Mouse (Mus musculus): ENCODE measurements around the gene Cfap58.

The Cfap58 gene

DNA sequence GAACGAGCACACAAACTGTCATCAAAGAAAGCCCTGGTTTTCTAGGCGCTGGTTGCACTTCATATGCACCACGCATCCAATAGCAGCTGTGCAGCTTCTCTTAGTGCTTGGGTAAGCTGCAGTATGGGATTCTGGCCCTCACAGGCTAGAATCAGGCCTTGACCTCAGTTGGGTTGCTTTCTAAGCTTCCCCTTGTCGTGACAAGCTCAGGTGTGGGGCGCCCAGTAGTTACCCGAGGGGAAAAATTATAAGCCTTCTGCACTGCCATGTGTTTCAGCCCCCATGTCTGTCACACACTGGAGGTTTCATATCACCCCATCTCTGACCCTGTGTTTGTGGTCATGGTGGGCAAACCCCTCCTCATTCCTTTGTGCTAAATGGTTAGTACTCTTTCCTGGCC lies 42.0 kb downstream of the Cfap58 start:
- no peak for DNase-seq (ENCODE audit: low spot score)

DNA sequence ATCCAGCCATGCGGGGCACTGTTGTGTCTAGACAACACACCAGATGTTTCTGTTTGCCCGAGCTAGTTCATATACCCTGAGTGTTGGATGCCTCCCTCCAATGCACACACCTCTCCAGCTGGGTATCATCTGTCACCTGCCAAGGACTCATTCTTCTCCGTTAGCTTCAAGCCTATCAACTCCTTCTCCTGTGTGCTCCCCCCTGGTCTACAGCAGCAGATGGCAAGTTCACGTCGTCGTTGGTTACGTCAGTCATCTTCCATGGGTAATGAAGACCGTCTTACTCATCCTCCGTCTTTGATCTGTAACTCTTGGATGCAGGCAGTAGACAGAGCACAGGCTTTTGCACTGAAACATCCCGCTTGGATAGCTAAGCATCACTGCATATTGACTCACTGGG lies 42.8 kb downstream of the Cfap58 start:
- no peak for DNase-seq (ENCODE audit: low spot score)

DNA sequence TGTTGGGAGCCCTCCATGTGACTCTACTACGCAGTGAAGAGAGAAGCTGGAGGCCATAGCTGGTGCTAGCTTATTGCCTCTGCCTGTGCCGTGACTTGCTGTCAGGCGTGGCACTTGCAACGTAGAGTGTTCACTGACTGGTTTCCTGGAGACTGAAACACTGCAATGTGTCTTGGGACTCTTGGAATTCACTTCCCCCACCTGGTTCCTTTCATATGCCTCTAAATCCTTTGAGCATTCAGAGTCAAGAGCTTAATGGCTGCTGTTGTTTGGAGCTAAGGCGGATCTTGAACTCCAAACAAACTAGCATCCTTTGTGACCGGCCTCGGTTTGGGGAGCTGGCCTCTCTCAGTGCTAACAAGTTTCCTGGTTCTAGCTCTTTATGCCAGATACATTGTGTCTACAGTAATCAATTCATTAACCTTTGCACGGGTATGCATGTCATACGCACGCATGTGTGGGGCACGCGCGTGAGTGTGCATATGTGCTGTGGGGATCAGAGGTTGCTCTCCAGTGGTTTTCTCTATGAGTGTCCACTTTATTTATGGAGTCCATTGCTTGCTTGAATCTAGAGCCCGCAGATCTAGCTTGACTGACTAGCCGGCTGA lies 48.2 kb downstream of the Cfap58 start:
- no peak for DNase-seq (ENCODE audit: low spot score)

DNA sequence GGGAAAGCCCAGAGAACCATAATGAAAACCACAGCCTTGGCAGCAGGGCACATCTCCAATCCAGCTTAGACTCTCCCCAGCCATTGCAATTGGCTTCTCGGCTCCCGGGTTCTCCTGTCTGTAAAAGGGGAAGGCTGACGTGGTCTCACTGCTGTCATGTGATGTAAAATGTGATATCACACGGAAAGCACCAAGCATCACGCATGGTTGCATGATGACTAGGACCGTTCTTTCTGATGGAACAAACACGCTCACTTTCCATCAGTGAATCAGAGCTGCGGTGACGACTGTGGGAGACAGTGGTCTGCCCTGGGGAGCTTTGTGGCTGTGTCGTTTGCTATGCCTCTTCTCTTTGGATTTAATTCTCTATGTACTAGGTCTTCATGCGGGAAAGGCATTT lies 50.5 kb downstream of the Cfap58 start:
- no peak for DNase-seq (ENCODE audit: low spot score)

DNA sequence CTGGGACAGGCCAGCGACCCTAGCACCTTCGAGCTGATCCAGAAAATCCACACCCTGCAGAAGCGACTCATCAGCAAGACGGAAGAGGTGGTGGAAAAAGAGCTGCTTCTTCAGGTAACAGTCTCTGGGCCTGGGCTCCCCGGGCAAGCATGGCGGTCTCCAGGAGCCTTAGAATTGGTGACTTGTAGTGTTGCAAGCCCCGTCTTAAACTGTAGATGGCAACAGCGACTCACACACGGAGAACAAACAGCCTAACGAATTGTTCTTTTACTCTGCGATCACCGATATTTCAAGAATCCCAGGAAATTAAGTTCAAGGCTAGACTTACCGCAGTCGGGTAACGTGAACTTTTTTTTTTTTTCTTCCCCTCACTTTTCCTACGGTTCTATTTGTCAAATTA lies 51.0 kb downstream of the Cfap58 start:
- DNase-seq (ENCODE audit: low spot score) = peak; percentile 10

DNA sequence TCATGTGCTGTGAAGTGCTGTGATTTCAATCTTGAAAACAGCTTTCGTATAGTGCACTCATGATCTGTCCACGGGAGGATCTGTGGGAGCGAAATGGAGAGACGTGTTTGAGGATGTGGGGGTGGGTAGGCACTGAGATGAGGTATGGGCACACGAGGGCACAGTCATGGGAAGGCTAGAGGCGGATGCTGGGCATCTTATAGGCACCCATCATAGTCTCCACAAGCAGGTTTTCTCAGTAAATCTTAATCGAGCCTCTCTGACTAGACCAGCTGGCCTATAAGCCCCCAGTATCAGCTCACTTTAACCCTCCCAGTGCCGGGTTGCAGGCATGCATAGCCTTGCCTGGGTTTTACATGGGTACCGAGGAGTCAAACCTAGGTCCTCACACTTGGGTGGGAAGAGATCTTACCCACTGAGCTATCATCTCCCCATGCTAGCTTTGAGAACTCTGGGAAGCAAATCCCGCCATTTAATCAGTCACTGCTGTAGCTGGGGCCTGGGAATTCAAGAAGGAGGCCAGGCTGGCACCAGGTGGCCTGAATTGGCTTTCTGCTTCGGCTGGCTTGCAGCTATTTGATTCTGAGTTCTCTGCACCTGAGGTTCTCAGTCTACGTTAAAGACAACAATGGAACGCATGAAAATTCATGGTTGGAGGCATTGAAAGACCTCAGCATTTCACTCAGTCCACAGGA lies 51.6 kb downstream of the Cfap58 start:
- DNase-seq (ENCODE audit: low spot score) = no peak

DNA sequence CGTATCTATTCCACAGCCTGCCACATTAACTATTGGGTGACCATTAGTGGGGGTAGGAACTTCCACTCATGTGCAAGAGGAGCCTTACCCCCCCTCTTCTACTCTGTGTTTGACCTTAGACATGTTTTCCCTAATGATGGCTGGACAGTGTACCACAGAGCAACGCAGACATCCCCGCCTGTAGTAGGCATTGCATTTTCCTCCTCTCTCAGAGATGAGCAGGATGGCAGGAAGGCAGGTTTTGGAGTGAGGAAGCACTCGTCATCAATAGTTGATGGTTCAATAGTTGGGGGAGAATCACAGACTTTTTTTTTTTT lies 52.1 kb downstream of the Cfap58 start:
- no peak for DNase-seq (ENCODE audit: low spot score)

DNA sequence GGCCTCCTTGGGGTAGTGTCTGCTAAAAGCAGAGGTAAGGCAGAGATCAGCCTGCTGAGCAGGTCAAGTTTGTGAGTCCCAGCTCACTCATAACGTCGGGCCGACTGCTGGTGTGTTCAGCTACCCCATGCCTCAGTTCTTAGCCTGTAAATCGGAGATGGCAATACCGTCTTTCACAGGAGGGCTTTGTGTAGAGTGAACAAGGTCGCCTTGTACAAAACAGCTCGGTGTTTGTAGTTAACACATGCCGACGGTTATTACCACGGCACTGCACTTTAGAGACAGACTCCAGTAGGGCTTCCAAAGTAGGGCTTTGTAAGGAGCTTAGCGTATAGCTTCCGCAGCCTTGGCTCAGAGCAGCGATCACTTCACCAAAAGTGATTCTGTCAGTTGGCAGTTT lies 63.8 kb downstream of the Cfap58 start:
- DNase-seq (ENCODE audit: low spot score) = no peak

DNA sequence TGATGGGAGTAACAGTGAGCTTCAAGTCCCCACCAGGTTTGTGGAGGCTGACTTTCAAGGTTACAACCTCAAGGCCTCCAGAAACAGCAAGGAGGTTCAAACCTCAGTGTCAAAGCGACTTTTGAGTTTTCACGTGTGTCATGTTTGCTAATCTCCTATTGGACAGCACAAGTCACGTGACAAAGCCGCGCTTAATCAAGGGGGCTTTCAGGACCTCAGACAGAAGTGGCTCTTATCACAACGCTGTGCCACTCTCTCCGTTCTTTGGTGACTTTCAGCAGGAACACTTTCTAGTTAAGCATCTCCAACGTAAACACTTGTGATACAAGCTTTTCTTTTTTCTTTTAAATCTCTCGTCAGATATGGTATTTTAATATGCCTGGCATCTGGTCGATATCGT lies 64.3 kb downstream of the Cfap58 start:
- DNase-seq (ENCODE audit: low spot score) = no peak

DNA sequence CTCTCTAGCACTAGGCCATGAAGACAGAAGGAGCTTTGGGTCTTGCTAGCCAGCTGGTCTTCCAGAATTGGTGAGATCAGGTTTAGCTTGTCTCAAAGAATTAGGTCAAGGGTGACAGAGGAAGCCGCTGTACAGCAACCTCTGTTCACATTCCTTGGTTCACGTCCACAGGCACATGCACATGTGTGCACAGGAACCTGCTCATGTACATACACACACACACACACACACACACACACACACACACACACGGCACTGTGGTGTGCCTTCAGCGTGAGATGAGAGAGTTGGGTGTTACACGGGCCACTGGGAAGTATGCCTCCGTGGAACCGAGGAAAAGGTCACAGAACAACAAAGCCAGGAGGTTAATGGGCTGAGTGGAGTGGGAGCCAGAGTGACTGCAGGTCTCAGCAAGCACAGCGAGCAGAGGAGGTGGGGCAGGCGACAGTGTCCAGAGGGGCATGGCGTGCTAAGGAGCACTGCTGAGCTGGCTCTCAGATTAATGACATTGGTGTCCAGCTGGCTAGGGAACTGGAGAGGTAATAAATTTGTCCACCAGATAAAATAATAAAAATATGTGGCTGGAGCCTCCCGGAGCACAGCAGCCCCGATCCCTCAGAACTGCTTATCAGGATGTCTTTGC lies 71.4 kb downstream of the Cfap58 start:
- DNase-seq (ENCODE audit: low spot score) = no peak

DNA sequence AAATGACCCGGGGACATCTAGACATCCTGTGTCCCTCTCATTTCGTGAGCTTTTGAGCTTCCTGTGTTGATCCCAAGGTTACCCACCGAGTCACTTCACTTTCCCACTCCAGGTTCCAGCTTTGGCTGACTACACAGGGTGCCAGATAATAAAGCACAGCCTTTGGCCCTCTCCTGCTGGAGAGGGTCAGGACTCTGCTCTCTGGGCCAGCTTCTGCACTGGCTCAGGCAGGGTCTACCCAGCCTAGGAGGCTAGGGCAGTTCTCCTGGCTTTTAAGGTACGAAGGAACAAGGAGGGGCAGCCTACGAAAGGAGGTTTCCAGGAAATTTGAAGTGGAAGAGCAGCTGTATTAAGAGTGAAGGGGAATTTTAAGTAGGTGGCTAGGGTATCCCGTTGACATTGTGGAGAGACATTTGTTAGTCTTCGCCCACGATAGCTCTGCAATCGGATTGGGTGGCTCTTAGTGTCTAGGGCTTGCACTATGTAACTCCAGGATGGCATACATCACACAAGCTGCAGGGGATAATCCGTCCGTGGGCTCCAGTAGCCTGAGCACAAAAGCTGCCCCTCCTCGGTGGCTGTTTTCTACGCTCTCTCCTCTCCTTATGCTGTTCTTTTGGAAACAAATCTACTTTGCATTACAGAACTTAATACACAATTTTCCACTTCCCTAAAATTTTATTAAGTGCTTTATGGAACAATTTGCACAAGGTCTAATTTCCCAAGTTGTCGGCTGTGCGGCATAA lies 72.3 kb downstream of the Cfap58 start:
- no peak for DNase-seq (ENCODE audit: low spot score)

DNA sequence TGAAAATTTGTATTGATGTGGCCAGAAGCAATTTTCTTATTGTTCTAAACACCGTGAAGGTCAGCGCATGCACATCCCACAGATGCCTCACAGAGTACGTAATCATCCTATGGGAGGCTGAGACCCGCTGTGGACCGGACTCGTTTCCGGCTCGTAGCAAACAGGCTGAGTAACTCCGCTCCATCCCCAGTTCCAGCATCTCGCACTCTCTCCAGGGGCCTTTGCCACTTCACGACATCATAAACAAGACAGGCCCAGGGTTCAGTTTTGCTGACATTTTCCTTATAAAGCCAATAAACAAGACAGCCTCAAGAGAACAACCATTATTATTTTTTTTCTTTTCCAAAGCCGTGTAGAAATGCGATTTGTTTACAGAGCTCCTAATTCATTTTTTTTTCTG lies 82.6 kb downstream of the Cfap58 start:
- DNase-seq (ENCODE audit: low spot score) = no peak

DNA sequence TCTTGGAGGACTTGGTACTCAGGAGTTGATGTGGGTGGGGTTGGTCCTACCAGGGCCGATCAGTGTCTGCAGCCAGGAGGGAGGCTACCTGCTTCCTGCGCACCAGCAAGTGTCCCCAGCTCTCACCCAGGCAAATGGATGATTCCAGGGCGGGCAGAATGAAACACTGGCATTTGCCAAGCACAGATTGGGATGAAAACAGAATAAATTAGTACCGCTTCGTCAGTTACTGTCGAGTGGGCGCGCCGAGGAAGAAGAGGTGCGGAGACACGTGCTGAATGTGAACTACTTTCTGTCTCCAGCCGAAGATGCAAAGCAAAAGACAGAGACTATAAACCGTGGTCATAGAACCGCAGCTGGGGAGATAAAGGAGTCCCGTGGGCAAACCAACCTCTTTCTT lies 84.0 kb downstream of the Cfap58 start:
- DNase-seq (ENCODE audit: low spot score) = no peak

DNA sequence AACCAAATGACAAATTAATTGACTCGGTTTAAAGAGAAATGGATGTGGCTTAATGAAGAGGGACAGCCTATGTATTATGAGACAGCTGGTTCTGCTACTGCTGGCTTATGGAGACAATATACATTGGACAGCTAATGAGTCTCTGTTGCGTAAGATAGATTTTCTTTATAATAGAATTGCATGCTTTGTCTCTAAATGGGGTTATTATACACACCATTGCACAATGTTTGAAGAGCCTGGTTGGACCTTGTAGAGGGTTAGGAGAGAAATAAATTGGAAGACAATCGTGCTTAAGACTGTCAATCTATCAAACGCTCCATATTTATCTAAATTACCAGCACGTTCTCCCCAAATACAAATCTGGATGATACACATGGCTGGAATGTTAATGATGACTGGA lies 85.3 kb downstream of the Cfap58 start:
- DNase-seq (ENCODE audit: low spot score) = no peak

DNA sequence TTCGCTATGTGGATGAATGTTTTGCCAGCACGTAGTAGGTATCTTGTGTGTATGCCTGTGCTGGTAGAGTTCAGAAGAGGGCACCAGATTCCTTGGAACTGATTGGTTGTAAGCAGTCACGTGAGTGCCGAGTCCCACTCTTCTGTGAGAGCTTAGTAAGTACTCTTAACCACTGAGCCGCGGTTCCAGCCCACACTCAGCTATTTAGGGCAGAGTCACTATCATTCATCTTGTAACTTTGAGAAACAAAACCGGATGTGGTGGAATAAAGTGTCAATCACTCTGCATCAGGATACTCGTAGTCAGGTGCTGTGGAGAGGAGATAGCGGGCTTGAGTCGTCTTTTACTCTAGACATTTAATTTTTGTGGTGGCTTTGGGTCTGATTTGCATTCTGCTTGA lies 86.3 kb downstream of the Cfap58 start:
- no peak for DNase-seq (ENCODE audit: low spot score)

DNA sequence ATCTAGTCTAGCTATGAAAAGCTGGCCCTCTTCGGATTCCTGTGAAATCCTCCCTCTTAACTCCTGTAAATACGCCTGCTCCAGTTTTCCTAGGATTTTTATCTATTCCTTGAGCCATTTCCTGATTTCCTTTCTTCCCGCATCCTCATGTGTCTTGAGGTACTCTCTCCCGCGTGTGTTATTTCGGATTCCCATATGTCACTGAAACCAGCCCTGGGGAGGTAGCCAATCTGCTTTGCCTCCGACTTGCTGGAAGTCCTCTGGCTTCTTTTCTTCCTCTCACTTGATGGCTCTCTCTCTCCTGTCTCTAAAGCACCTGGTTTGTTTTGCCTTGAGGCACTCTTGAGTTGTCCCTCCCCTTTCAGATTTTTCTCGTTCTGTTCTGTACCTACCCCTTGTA lies 87.9 kb downstream of the Cfap58 start:
- no peak for DNase-seq (ENCODE audit: low spot score)

DNA sequence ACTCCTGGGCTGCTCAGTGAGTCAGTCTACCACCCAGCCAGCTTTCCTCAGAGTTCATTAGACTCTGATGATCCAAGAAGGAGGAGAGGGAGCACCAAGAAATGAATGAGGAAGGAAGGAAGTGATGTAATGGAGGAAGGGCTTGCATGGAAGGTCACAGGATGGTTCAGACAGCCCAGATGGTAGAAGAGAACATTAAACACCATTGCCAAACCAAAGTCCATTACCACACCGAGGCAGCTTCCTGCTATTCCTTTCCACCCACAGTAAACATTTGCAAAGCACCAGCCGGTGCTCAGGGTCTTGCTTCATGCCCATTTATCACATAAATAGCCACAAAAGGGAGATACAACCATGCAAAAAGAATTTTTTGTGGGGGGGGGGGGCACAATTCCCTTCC lies 89.4 kb downstream of the Cfap58 start:
- no peak for DNase-seq (ENCODE audit: low spot score)

DNA sequence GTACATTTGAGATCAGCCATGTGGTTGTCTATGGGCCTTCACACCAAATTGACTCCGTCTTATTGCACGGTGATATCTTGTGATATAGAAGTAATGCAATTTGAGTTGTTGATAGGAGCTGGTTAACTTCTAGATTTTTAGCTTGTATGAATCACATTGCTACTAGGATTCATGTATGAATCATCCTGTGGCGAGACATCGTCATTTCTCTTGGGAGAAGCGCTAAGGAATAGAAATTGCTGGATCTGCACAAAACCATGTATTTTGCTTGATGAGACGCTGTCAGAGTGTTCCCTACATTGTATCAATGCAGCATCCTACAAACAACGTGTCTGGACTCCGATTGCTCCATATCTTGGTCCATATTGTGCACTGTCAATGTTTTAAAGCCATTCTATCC lies 102.1 kb downstream of the Cfap58 start:
- DNase-seq (ENCODE audit: low spot score) = no peak

DNA sequence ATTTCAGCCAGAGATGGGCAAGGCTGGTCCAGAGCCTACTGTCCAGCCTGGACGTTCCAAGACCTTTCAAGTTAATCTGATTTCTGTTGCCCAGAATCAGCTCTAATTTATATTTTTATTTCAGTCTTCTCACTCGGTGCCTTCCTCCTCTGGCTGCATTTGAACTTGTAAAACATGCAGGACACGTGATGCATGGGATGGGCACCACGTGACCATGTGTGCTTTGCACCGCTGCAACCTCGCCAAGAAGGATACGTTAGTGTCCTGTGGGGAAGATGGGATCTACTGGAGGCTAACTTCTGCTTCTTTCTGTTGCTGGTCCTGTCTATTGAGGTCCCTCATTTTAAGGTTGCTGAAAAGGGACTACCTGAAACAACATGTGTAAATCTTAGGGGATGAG lies 109.8 kb downstream of the Cfap58 start:
- no peak for DNase-seq (ENCODE audit: low spot score)

DNA sequence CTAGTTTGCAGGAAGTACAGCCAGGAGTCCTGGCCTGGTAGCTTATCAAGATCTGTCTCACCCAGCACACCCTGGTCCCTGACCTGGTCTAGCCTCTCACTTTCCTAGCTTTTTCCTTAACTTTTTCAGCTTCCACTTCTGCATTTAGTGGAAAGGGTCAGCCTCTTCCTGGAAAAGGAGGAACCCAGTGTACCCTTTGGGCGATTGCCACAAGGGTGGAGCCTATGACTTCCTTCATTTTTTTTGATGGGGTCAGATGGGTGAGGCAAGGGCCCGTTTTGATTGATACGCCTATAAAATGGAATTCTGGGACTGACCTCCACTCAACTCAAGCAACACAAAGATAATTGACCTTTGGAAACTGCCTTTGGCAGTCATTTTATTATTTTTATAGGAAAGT lies 111.9 kb downstream of the Cfap58 start:
- DNase-seq (ENCODE audit: low spot score) = no peak

DNA sequence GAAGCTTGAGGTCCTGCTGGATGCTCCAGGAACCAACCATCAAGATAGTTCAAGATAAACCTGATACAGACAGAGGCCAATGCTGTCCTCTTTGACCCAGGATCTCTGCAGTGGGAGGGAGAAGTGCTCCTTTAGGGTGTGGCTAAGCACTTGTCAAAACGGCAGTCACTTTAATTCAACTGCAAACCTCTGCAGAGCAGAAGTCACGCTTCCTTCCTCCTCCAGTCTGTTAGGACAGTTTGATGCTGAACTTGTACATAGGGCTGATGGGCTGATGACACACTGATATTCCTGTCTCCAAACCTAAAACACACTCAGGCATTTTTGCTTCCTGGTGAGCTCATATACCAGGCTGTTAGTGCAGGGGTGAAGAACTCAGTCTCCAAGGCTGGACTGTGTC lies 125.8 kb downstream of the Cfap58 start:
- DNase-seq (ENCODE audit: low spot score) = no peak

DNA sequence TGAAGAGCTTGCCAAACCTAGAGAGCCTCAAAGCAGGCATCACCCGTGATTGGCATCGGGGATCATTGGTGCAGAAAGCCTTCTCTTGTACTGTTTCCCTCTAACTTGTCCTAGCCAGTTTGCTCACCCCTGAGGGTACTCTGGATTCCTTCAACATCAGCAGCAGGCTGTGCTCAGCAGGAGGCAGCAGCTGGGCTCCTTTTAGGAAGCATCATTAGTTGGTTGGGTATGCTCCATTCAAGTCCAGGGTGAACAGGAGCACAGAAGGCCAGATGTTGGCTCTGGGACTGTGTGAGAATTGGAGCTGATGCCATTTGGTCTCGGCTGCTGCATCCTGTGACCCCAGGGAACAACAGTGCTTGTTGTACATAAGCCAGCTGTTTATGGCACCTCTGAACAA lies 142.2 kb downstream of the Cfap58 start:
- no peak for DNase-seq (ENCODE audit: low spot score)

DNA sequence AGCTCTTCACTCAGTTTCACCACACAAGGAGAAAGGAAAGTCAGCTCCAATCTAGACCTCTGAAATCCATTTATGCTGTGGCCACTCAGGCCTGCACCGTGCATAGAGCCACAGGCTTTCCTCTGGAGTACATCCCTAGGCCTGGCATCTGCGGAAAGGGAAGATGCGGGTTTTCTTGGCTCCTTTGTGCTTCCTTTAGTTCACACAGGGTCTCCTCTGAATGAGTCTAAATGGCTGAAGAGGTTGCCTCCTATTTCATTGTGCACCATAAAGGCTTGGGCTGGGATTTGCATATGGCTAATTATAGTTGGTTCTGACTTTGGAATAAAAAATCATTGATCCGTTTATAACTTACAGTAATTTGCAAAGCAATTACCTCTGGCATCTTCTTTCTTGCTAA lies 144.0 kb downstream of the Cfap58 start:
- no peak for DNase-seq (ENCODE audit: low spot score)
